Mouse (Mus musculus): Measurements from ENCODE around the gene Cyb5r3.

- no peak for TF ChIP-seq CTCF (IDR thresholded peaks at IDR 0.05; ENCODE audit: low read depth, low read length)
- TF ChIP-seq POLR2A (IDR thresholded peaks at IDR 0.05; ENCODE audit: borderline replicate concordance, low read depth, low read length) = no peak
These were observed 7.4 kb downstream of the Cyb5r3 start for GRCm38 (mm10) chr15:83164971-83165471.

Measured in bone marrow macrophage, adult 2 months (primary cell).